Mouse (Mus musculus) liver, embryonic 13.5 days (tissue): ENCODE data around the gene Eif2b4. TPM values are rescaled to one million over a fixed set of nuclear protein-coding genes. Genes with fewer than 3 reads are reported as not detected.
A peak's percentile ranks its signal among the peaks of the same experiment; 100 is the strongest.

ENCODE experiments used
- ATAC-seq: fragments of 200-750 bp; cut with Nextera tagmentation; 2 replicates; pipeline ENCODE4 v1.8.0; 2017; ENCODE audit warnings: low read depth, mild to moderate bottlenecking, moderate number of reproducible peaks, moderate library complexity
- DNase-seq: peaks from one replicate; pipeline ENCODE4 v3.0.0; 2022
- H3K27ac ChIP-seq: fragments of 300-500 bp; sonication (generic); 2 replicates; pipeline ENCODE4 v1.5.1; 2015; ENCODE audit warnings: moderate library complexity, mild to moderate bottlenecking, inconsistent platforms
- H3K27me3 ChIP-seq: fragments of 300-500 bp; sonication (generic); 2 replicates; pipeline ENCODE4 v1.6.1; 2015; ENCODE audit warnings: mild to moderate bottlenecking, inconsistent platforms
- H3K36me3 ChIP-seq: fragments of 300-500 bp; sonication (generic); 2 replicates; pipeline ENCODE4 v1.6.1; 2015; ENCODE audit warnings: mild to moderate bottlenecking, inconsistent platforms
- H3K4me1 ChIP-seq: fragments of 300-500 bp; sonication (generic); replicated peaks from 2 replicates; pipeline ENCODE4 v1.6.1; 2015; ENCODE audit warnings: inconsistent platforms
- H3K4me2 ChIP-seq: fragments of 300-500 bp; sonication (generic); 2 replicates; pipeline ENCODE4 v1.6.1; 2015; ENCODE audit warnings: inconsistent platforms, mild to moderate bottlenecking, moderate library complexity
- H3K4me3 ChIP-seq: fragments of 300-500 bp; sonication (generic); replicated peaks from 2 replicates; pipeline ENCODE4 v1.5.1; 2015; ENCODE audit warnings: mild to moderate bottlenecking, inconsistent platforms
- H3K9ac ChIP-seq: fragments of 300-500 bp; sonication (generic); 2 replicates; pipeline ENCODE4 v1.6.1; 2015; ENCODE audit warnings: mild to moderate bottlenecking, inconsistent platforms
- H3K9me3 ChIP-seq: fragments of 300-500 bp; sonication (generic); replicated peaks from 2 replicates; pipeline ENCODE4 v1.6.1; 2016; ENCODE audit warnings: inconsistent platforms
- WGBS: fragments of 180-500 bp; shearing (Covaris S2); methylation state at CpG from one replicate; pipeline ENCODE4 v1.1.7; 2015; ENCODE audit not compliant: insufficient replicate concordance; 5-methylcytosine and 5-hydroxymethylcytosine counted together
- polyA plus RNA-seq: library from polyadenylated mRNA; unstranded; fragments of >200 nt; fragmentation: Nextera tagmentation; extraction: Ambion mirVana; gene quantifications from 2 replicates; pipeline ENCODE4 v1.2.1, GENCODE M21; 2015

Eif2b4 gene
- 57.1 and 64.0 TPM in 2 replicates for polyA plus RNA-seq

GRCm38 (mm10) chr5:31192939-31193630 is at the start of gene Eif2b4, which contains the start of gene Snx17:
TSS of gene Eif2b4 (minus strand) at chr5:31193430.
TSS of gene Snx17 (plus strand) at chr5:31193227.
- peak within 1 kb of the TSS; percentile 89 for H3K27ac ChIP-seq
- ATAC-seq = peak; percentile 96
- peak within 1 kb of the TSS; percentile 89 for H3K4me2 ChIP-seq
- peaks cover 39% of the 10 kb centered on the region for H3K4me1 ChIP-seq
- no peaks in the 10 kb centered on the region for H3K27me3 ChIP-seq
- under 1% methylated on average over 48 of the region's 48 CpGs for WGBS
- H3K9me3 ChIP-seq = no peaks in the 10 kb centered on the region
- peak within 1 kb of the TSS; percentile 82 for H3K4me3 ChIP-seq
- peak; percentile 99 for DNase-seq
- H3K36me3 ChIP-seq = peaks cover 71% of the 10 kb centered on the region
- peak within 1 kb of the TSS; percentile 96 for H3K9ac ChIP-seq

- no peak overlapping the region for H3K27ac ChIP-seq
- H3K4me3 ChIP-seq = peak overlapping the region; percentile 94
- no peak for ATAC-seq
- peak overlapping the region; percentile 85 for H3K4me2 ChIP-seq
- H3K27me3 ChIP-seq = no peaks in the 10 kb centered on the region
- DNase-seq = no peak
- 22% methylated on average over 10 of the region's 10 CpGs for WGBS
- H3K4me1 ChIP-seq = peaks cover 15% of the 10 kb centered on the region
- no peaks in the 10 kb centered on the region for H3K9me3 ChIP-seq
- peaks cover 36% of the 10 kb centered on the region for H3K36me3 ChIP-seq
- H3K9ac ChIP-seq = peak overlapping the region; percentile 94
Measured at GRCm38 (mm10) chr5:31242191-31242590, 49.0 kb upstream of the Eif2b4 start.

- Histone ChIP-seq H3K9ac (peak overlapping the region; percentile 94), H3K4me1 (peaks cover 15% of the 10 kb centered on the region), H3K9me3 (no peaks in the 10 kb centered on the region), H3K27ac (peak overlapping the region; percentile 96), H3K27me3 (no peaks in the 10 kb centered on the region), H3K36me3 (peaks cover 30% of the 10 kb centered on the region), H3K4me3 (peak overlapping the region; percentile 94), H3K4me2 (peak overlapping the region; percentile 85)
- WGBS = under 1% methylated on average over 13 of the region's 13 CpGs
- DNase-seq = no peak
- ATAC-seq = no peak
Measured at GRCm38 (mm10) chr5:31241522-31242034, 48.3 kb upstream of the Eif2b4 start.

GRCm38 (mm10) chr5:31240637-31241521 is 47.6 kb upstream of the Eif2b4 start, which contains the start of the genes Nrbp1 and Gm9970:
TSS of gene Nrbp1 (plus strand) at chr5:31240864.
TSS of gene Gm9970 (minus strand) at chr5:31241232.
- Histone ChIP-seq H3K36me3 (peaks cover 23% of the 10 kb centered on the region), H3K4me2 (peak within 1 kb of the TSS; percentile 85), H3K4me3 (peak within 1 kb of the TSS; percentile 94), H3K27ac (peak within 1 kb of the TSS; percentile 96), H3K4me1 (peaks cover 15% of the 10 kb centered on the region), H3K9me3 (no peaks in the 10 kb centered on the region), H3K9ac (peak within 1 kb of the TSS; percentile 94), H3K27me3 (no peaks in the 10 kb centered on the region)
- under 1% methylated on average over 103 of the region's 103 CpGs for WGBS
- peak; percentile 93 for DNase-seq
- ATAC-seq = peak; percentile 96

- ATAC-seq = no peak
- 64% methylated on average over 1 of the region's 1 CpGs for WGBS
- peaks cover 5% of the 10 kb centered on the region for H3K4me1 ChIP-seq
Measured at GRCm38 (mm10) chr5:31226641-31227040, 33.4 kb upstream of the Eif2b4 start.

GRCm38 (mm10) chr5:31222696-31223095 is 29.5 kb upstream of the Eif2b4 start:
- H3K27me3 ChIP-seq = no peaks in the 10 kb centered on the region
- 83% methylated on average over 9 of the region's 9 CpGs for WGBS
- H3K9me3 ChIP-seq = no peaks in the 10 kb centered on the region
- H3K36me3 ChIP-seq = no peaks in the 10 kb centered on the region
- H3K4me2 ChIP-seq = no peak overlapping the region
- no peak overlapping the region for H3K9ac ChIP-seq
- ATAC-seq = no peak
- no peak for DNase-seq
- no peak overlapping the region for H3K27ac ChIP-seq
- H3K4me1 ChIP-seq = peaks cover 25% of the 10 kb centered on the region
- H3K4me3 ChIP-seq = no peak overlapping the region

More at GRCm38 (mm10) chr5:31226641-31227040, 33.4 kb upstream of the Eif2b4 start:
- Histone ChIP-seq H3K36me3 (no peaks in the 10 kb centered on the region), H3K27ac (no peak overlapping the region), H3K4me2 (no peak overlapping the region), H3K4me3 (no peak overlapping the region), H3K9me3 (no peaks in the 10 kb centered on the region), H3K27me3 (no peaks in the 10 kb centered on the region), H3K9ac (no peak overlapping the region)
- no peak for DNase-seq

GRCm38 (mm10) chr5:31221304-31221945 is 28.2 kb upstream of the Eif2b4 start:
- peak; percentile 57 for DNase-seq
- peak overlapping the region; percentile 99 for H3K4me3 ChIP-seq
- no peaks in the 10 kb centered on the region for H3K9me3 ChIP-seq
- 16% methylated on average over 11 of the region's 11 CpGs for WGBS
- H3K4me1 ChIP-seq = peaks cover 38% of the 10 kb centered on the region
- ATAC-seq = no peak
- H3K9ac ChIP-seq = peak overlapping the region; percentile 84
- H3K4me2 ChIP-seq = peak overlapping the region; percentile 92
- no peaks in the 10 kb centered on the region for H3K27me3 ChIP-seq
- peaks cover 2% of the 10 kb centered on the region; the same call in 1 of the 2 replicates for H3K36me3 ChIP-seq
- peak overlapping the region; percentile 89 for H3K27ac ChIP-seq

- H3K9me3 ChIP-seq = no peaks in the 10 kb centered on the region
- under 1% methylated on average over 70 of the region's 70 CpGs for WGBS
- H3K4me2 ChIP-seq = peak within 1 kb of the TSS; percentile 92
- peak within 1 kb of the TSS; percentile 97 for H3K27ac ChIP-seq
- H3K4me1 ChIP-seq = peaks cover 45% of the 10 kb centered on the region
- peak; percentile 92 for ATAC-seq
- H3K27me3 ChIP-seq = no peaks in the 10 kb centered on the region
- H3K36me3 ChIP-seq = peaks cover 10% of the 10 kb centered on the region
- peak within 1 kb of the TSS; percentile 99 for H3K9ac ChIP-seq
- DNase-seq = peak; percentile 97
- peak within 1 kb of the TSS; percentile 99 for H3K4me3 ChIP-seq
Measured at GRCm38 (mm10) chr5:31220448-31221303, 27.4 kb upstream of the Eif2b4 start, which contains the start of gene Ppm1g. TSS of gene Ppm1g (minus strand) at chr5:31220687.

- H3K9ac ChIP-seq = peak overlapping the region; percentile 99
- DNase-seq (no peak), ATAC-seq (peak; percentile 56)
- H3K4me2 ChIP-seq = peak overlapping the region; percentile 92
- H3K9me3 ChIP-seq = no peaks in the 10 kb centered on the region
- H3K36me3 ChIP-seq = peaks cover 14% of the 10 kb centered on the region
- peak overlapping the region; percentile 99 for H3K4me3 ChIP-seq
- no peaks in the 10 kb centered on the region for H3K27me3 ChIP-seq
- peak overlapping the region; percentile 97 for H3K27ac ChIP-seq
- WGBS = under 1% methylated on average over 40 of the region's 40 CpGs
- peaks cover 50% of the 10 kb centered on the region for H3K4me1 ChIP-seq
Measured at GRCm38 (mm10) chr5:31219911-31220447, 26.7 kb upstream of the Eif2b4 start.

- DNase-seq (no peak), ATAC-seq (no peak)
- under 1% methylated on average over 11 of the region's 11 CpGs for WGBS
- peaks cover 55% of the 10 kb centered on the region for H3K4me1 ChIP-seq
- peak overlapping the region; percentile 92 for H3K4me2 ChIP-seq
- no peaks in the 10 kb centered on the region for H3K27me3 ChIP-seq
- peak overlapping the region; percentile 99 for H3K9ac ChIP-seq
- H3K36me3 ChIP-seq = peaks cover 14% of the 10 kb centered on the region
- peak overlapping the region; percentile 99 for H3K4me3 ChIP-seq
- no peaks in the 10 kb centered on the region for H3K9me3 ChIP-seq
- peak overlapping the region; percentile 97 for H3K27ac ChIP-seq
Measured at GRCm38 (mm10) chr5:31219474-31219873, 26.2 kb upstream of the Eif2b4 start.
